Mouse (Mus musculus) forebrain, embryonic 13.5 days (tissue): ENCODE measurements around the gene Mgat3. TPM values are rescaled to one million over a fixed set of nuclear protein-coding genes. Genes with fewer than 3 reads are reported as not detected.

Experiments
- ATAC-seq: fragments of 200-750 bp; cut with Nextera tagmentation; 2 replicates; pipeline ENCODE4 v1.8.0; 2017
- H3K27ac ChIP-seq: fragments of 300-500 bp; sonication (generic); 2 replicates; pipeline ENCODE4 v1.5.1; 2015; ENCODE audit warnings: inconsistent platforms, mild to moderate bottlenecking, moderate library complexity
- H3K27me3 ChIP-seq: fragments of 300-500 bp; sonication (generic); 2 replicates; pipeline ENCODE4 v1.6.1; 2015; ENCODE audit warnings: mild to moderate bottlenecking, inconsistent platforms
- H3K36me3 ChIP-seq: fragments of 300-500 bp; sonication (generic); 2 replicates; pipeline ENCODE4 v1.6.1; 2015; ENCODE audit warnings: mild to moderate bottlenecking, inconsistent platforms; ENCODE audit not compliant: poor library complexity, severe bottlenecking
- H3K4me1 ChIP-seq: fragments of 300-500 bp; sonication (generic); 2 replicates; pipeline ENCODE4 v1.6.1; 2015; ENCODE audit warnings: inconsistent platforms
- H3K4me2 ChIP-seq: fragments of 300-500 bp; sonication (generic); 2 replicates; pipeline ENCODE4 v1.6.1; 2015; ENCODE audit warnings: inconsistent platforms, mild to moderate bottlenecking, moderate library complexity
- H3K4me3 ChIP-seq: fragments of 300-500 bp; sonication (generic); 2 replicates; pipeline ENCODE4 v1.5.1; 2015; ENCODE audit warnings: mild to moderate bottlenecking, inconsistent platforms
- H3K9ac ChIP-seq: fragments of 300-500 bp; sonication (generic); 2 replicates; pipeline ENCODE4 v1.6.1; 2015; ENCODE audit warnings: mild to moderate bottlenecking, inconsistent platforms
- H3K9me3 ChIP-seq: fragments of 300-500 bp; sonication (generic); replicated peaks from 2 replicates; pipeline ENCODE4 v1.6.1; 2016; ENCODE audit warnings: inconsistent platforms
- WGBS: fragments of 180-500 bp; shearing (Covaris S2); methylation state at CpG from one replicate; pipeline ENCODE4 v1.1.7; 2015; 5-methylcytosine and 5-hydroxymethylcytosine counted together
- polyA plus RNA-seq: library from polyadenylated mRNA; unstranded; fragments of >200 nt; fragmentation: Nextera tagmentation; extraction: Ambion mirVana; gene quantifications from 2 replicates; pipeline ENCODE4 v1.2.1, GENCODE M21; 2015

Gene Mgat3
- polyA plus RNA-seq, 1 experiment from 2014 or later, result 7.3 TPM

DNA sequence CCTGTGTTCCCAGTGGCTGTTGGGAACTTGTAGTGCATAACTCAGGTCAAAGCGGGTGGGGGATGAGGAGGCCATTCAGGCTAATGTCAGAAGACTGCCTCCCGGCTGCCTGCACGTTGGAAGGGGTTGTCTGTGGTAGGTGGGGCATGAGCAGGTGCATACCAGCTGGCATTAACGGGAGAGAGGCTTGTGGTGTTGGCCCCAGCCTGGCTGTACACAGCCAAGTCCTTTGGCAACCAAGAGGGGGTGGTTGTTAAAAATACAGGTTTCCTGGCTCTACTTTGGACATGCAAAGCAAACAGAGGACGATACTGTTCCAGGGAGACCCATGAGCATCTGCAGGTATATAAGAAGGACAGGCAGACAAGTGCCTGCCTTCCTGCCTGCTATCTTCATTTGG is 8.1 kb upstream of the Mgat3 start:
- ATAC-seq, result peak; percentile 48; the same call in 1 of the 2 replicates
- Histone ChIP-seq H3K27ac (no peak overlapping the region), H3K4me3 (no peak overlapping the region), H3K27me3 (no peaks in the 10 kb centered on the region), H3K36me3 (peaks cover 30% of the 10 kb centered on the region), H3K4me1 (no peaks in the 10 kb centered on the region), H3K9me3 (no peaks in the 10 kb centered on the region), H3K9ac (no peak overlapping the region), H3K4me2 (no peak overlapping the region)
- WGBS, result 69% methylated on average over 5 of the region's 5 CpGs

DNA sequence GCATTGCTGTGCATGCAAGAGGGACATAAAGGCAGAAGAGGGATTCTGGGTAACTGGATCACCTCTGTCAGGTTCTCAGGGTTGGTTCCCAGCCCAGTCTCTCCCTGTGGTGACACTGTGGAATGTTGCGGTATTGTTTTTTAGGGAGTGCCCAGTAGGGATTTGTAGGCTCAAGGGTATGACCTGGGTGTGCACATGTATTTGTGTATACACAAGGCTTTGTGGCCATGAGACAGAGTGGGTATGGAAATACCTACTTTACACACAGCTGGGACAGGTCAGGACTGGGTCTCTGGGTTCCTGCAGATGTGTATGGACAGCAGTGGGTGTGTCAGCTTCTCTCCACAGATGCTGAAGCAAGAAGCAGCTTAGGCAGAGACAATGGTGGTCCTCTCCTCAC is 4.0 kb upstream of the Mgat3 start:
- Histone ChIP-seq H3K4me2 (no peak overlapping the region), H3K9me3 (no peaks in the 10 kb centered on the region), H3K9ac (no peak overlapping the region), H3K27me3 (no peaks in the 10 kb centered on the region), H3K27ac (no peak overlapping the region), H3K4me1 (peaks cover 14% of the 10 kb centered on the region), H3K4me3 (no peak overlapping the region), H3K36me3 (no peaks in the 10 kb centered on the region)
- ATAC-seq, result no peak
- 97% methylated on average over 1 of the region's 1 CpGs for WGBS

DNA sequence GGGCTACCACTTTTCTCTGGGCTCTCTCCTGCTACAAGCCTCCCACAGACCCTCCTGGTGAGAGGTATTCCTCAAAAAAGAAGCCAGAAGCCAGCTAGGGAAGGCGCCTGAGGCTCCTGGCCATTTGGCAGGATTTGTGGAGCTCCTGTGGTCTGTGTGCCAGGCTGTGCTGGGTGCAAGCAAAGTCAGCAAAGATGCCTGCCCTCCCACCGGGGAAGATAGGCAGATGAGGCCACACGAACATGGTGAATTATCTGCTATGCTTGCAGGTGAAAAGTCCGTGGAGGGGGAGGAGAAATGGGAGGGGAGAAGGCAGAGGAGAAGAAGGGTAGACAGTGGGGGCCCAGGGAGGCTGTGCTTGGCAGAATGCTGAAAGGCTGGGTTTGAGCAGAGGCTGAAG is 3.2 kb upstream of the Mgat3 start:
- Histone ChIP-seq H3K4me2 (no peak overlapping the region), H3K27me3 (no peaks in the 10 kb centered on the region), H3K4me3 (no peak overlapping the region), H3K9me3 (no peaks in the 10 kb centered on the region), H3K4me1 (peaks cover 22% of the 10 kb centered on the region), H3K9ac (no peak overlapping the region), H3K27ac (no peak overlapping the region), H3K36me3 (no peaks in the 10 kb centered on the region)
- WGBS, result 58% methylated on average over 4 of the region's 4 CpGs
- ATAC-seq, result no peak

DNA sequence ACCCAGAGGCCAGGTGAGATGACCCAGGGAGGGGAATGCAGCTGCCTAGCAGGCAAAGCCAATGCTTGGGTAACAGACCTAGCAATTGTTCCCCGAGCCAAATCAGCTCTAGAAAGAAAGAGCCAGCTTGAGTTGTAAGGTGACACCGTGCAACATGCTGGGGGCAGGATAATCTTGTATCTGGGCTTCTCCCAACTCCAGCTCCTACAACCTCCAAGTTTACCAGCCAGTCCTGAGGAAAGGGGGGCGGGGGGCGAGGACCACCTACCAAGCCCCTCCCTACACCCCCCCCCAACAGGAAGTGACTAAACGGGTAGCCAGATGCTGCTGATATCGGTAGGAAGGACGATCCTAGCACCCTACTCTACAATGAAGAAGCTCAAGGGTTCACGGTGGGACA is 2.2 kb upstream of the Mgat3 start:
- no peak for ATAC-seq
- H3K27me3 ChIP-seq, result no peaks in the 10 kb centered on the region
- H3K4me3 ChIP-seq, result no peak overlapping the region
- H3K4me2 ChIP-seq, result no peak overlapping the region
- H3K9me3 ChIP-seq, result no peaks in the 10 kb centered on the region
- H3K4me1 ChIP-seq, result peaks cover 32% of the 10 kb centered on the region
- H3K36me3 ChIP-seq, result no peaks in the 10 kb centered on the region
- 8% methylated on average over 8 of the region's 8 CpGs for WGBS
- no peak overlapping the region for H3K9ac ChIP-seq
- no peak overlapping the region for H3K27ac ChIP-seq

DNA sequence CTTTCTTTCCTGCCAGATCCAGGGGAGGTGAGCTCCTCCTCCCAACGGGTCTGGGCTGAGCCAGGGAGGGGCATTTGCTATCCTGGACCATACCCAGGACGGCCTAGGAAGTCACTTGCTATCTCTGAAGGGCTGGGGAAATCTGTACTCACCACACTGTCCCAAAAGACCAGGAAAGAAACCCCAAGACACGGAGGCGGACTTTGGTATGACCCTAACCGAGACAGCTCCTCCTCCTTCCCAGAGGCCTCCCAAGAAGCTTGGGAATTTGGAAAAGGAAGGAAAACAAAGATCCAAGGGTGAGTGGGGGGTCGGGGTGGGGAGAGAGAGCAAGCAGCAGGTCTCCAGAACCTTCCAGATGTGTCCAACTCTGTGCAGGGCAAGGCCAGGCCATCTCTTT is 1.7 kb upstream of the Mgat3 start:
- Histone ChIP-seq H3K36me3 (no peaks in the 10 kb centered on the region), H3K4me2 (no peak overlapping the region), H3K4me1 (peaks cover 32% of the 10 kb centered on the region), H3K9ac (no peak overlapping the region), H3K4me3 (no peak overlapping the region), H3K9me3 (no peaks in the 10 kb centered on the region), H3K27me3 (no peaks in the 10 kb centered on the region), H3K27ac (no peak overlapping the region)
- 27% methylated on average over 6 of the region's 6 CpGs for WGBS
- no peak for ATAC-seq

DNA sequence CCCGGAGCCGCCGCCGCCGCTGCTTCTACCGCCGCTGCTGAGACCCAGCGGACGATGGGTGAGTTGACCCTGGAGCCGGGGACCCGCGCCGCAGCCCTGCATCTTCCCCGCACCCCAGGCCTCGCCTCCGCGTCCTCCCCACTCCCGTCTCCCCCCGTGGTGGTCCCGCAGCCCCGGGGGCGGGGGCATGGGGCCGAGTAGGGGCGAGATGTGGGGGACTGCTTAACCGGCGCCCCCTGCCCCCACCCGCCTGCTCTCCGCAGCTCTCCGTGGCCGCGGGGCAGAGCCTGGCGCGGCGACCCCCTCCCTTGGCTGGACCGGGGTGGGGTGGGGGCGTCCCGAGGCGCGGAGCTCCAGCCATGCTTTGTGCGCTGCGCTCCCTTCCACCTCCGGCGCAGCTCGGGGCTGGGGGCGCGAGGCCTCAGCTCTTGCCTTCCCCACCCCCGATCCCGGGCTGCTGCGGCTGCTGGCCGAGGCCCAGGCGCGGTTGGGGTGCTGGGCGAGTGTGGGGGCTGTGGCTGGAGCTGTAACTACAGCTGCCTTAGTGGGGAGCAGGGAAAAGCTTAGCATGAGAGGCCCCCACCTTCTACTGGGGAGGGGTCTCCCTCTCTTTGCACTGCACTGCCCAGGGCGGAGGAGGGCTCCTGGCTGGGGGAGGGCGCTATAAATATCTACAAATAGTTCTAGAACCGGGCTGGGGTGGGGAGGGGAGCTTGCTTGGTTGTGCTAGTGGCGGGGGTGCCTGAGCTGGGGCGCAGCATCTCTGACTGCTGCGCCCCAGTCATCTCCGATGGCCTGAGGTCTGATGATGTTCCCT is 468 bp downstream of the Mgat3 start:
- Histone ChIP-seq H3K9me3 (no peaks in the 10 kb centered on the region), H3K9ac (peak overlapping the region; percentile 97), H3K4me3 (peak overlapping the region; percentile 95), H3K27ac (peak overlapping the region; percentile 86), H3K36me3 (no peaks in the 10 kb centered on the region), H3K4me1 (peaks cover 32% of the 10 kb centered on the region), H3K4me2 (peak overlapping the region; percentile 86), H3K27me3 (no peaks in the 10 kb centered on the region)
- WGBS, result 0% methylated on average over 47 of the region's 60 CpGs
- ATAC-seq, result peak; percentile 66

GRCm38 (mm10) chr15:80174598-80174875 is 1.0 kb downstream of the Mgat3 start:
- H3K27me3 ChIP-seq, result no peaks in the 10 kb centered on the region
- H3K9ac ChIP-seq, result peak overlapping the region; percentile 97
- peak overlapping the region; percentile 86 for H3K27ac ChIP-seq
- WGBS, result 3% methylated on average over 5 of the region's 5 CpGs
- no peak for ATAC-seq
- H3K9me3 ChIP-seq, result no peaks in the 10 kb centered on the region
- peaks cover 32% of the 10 kb centered on the region for H3K4me1 ChIP-seq
- no peaks in the 10 kb centered on the region for H3K36me3 ChIP-seq
- H3K4me2 ChIP-seq, result peak overlapping the region; percentile 86
- H3K4me3 ChIP-seq, result peak overlapping the region; percentile 95

GRCm38 (mm10) chr15:80175316-80175715 is 1.8 kb downstream of the Mgat3 start:
- H3K27ac ChIP-seq, result no peak overlapping the region
- no peaks in the 10 kb centered on the region for H3K9me3 ChIP-seq
- no peaks in the 10 kb centered on the region for H3K27me3 ChIP-seq
- peak overlapping the region; percentile 97; the same call in 1 of the 2 replicates for H3K9ac ChIP-seq
- 77% methylated on average over 9 of the region's 9 CpGs for WGBS
- no peaks in the 10 kb centered on the region for H3K36me3 ChIP-seq
- H3K4me1 ChIP-seq, result peaks cover 32% of the 10 kb centered on the region
- no peak for ATAC-seq
- H3K4me2 ChIP-seq, result peak overlapping the region; percentile 86
- H3K4me3 ChIP-seq, result peak overlapping the region; percentile 95

DNA sequence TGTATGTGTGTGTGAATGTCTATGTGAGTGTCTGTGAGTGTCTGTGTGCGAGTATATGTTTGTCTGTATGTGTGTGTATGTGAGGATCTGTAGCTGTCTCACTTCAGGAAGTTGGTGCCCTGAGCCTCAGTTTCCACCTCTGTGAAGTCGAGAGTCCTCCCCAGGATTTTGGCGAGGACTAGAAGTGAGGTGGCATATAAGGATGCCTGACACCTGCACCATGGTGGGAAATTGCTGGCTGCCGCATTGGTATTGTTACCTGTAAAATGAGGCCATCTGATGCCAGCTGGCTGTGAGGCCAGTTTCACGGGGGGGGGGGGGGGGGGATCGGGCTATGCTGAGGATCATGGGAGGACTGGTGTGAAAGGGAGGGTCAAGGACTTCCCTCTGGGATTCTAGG is 2.2 kb downstream of the Mgat3 start:
- no peak for ATAC-seq
- peaks cover 32% of the 10 kb centered on the region for H3K4me1 ChIP-seq
- H3K4me2 ChIP-seq, result peak overlapping the region; percentile 86; the same call in 1 of the 2 replicates
- H3K27ac ChIP-seq, result no peak overlapping the region
- WGBS, result 70% methylated on average over 5 of the region's 6 CpGs
- no peak overlapping the region for H3K4me3 ChIP-seq
- H3K36me3 ChIP-seq, result no peaks in the 10 kb centered on the region
- no peak overlapping the region for H3K9ac ChIP-seq
- H3K27me3 ChIP-seq, result no peaks in the 10 kb centered on the region
- H3K9me3 ChIP-seq, result no peaks in the 10 kb centered on the region

GRCm38 (mm10) chr15:80181561-80181960 is 8.0 kb downstream of the Mgat3 start:
- peaks cover 4% of the 10 kb centered on the region; the same call in 1 of the 2 replicates for H3K9me3 ChIP-seq
- H3K9ac ChIP-seq, result no peak overlapping the region
- ATAC-seq, result no peak
- no peak overlapping the region for H3K4me2 ChIP-seq
- peaks cover 7% of the 10 kb centered on the region; the same call in 1 of the 2 replicates for H3K36me3 ChIP-seq
- H3K4me3 ChIP-seq, result no peak overlapping the region
- WGBS, result 79% methylated on average over 7 of the region's 7 CpGs
- no peaks in the 10 kb centered on the region for H3K27me3 ChIP-seq
- H3K27ac ChIP-seq, result no peak overlapping the region
- H3K4me1 ChIP-seq, result no peaks in the 10 kb centered on the region

DNA sequence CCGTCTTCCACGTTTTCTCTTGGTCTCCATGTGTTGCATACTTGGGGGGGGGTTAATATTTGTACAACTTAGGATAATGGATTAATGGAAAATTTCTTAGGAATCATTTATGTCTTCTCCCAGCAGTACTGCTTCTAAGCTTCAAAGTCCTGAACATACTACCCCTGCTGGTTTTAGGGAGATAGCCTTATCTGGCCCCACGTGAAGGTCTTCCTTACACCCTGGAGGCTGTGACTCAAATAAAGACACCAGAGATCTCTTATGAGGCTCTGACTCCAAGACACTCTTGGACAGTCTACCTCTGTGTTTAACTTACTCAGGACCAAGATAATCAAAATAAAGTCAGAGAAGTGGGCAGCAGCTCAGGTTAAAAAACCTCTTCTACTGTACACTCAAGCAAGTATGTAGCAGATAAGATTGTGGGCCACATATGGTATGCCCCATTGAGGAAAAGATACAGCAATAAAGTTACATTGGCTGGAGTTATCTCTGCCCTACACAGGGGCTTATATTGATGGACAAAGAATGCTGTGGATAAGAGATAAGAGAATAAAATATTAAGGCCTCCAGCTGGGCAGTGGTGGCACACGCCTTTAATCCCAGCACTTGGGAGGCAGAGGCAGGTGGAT is 8.7 kb downstream of the Mgat3 start:
- peaks cover 4% of the 10 kb centered on the region; the same call in 1 of the 2 replicates for H3K9me3 ChIP-seq
- H3K36me3 ChIP-seq, result peaks cover 7% of the 10 kb centered on the region; the same call in 1 of the 2 replicates
- no peak overlapping the region for H3K27ac ChIP-seq
- H3K9ac ChIP-seq, result no peak overlapping the region
- H3K4me3 ChIP-seq, result no peak overlapping the region
- no peaks in the 10 kb centered on the region for H3K4me1 ChIP-seq
- H3K4me2 ChIP-seq, result no peak overlapping the region
- ATAC-seq, result no peak
- no peaks in the 10 kb centered on the region for H3K27me3 ChIP-seq
- WGBS, result 95% methylated on average over 4 of the region's 4 CpGs

DNA sequence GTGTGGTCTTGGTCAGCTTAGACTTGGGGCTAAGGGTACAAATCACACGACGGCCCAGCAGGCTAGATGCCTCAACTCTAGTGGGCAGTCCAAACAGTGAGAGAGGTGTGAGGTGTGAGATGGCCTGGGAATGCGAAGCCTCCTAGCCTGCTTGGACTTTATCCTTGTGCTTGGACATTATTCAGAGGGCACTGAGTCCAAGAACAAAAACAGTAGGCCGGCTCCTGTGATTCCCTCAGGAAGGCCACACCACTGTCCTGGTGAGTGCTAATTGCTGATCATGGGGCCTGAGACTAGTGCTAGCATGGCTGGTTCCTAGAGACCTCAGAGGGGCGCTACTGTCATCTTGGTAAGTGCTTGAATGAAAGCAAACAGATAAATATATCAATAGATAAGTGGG is 15.4 kb downstream of the Mgat3 start:
- Histone ChIP-seq H3K9ac (no peak overlapping the region), H3K9me3 (no peaks in the 10 kb centered on the region), H3K4me3 (no peak overlapping the region), H3K4me1 (0 out of 2 replicates have a peak, but pooled peaks cover 7% of the 10 kb centered on the region), H3K27me3 (no peaks in the 10 kb centered on the region), H3K36me3 (no peaks in the 10 kb centered on the region), H3K27ac (no peak overlapping the region), H3K4me2 (no peak overlapping the region)
- no peak for ATAC-seq
- 87% methylated on average over 5 of the region's 5 CpGs for WGBS
